Mouse (Mus musculus) MEL (cell line): ENCODE results near the gene N4bp2l2. TPM values are rescaled to one million over a fixed set of nuclear protein-coding genes. Genes with fewer than 3 reads are reported as not detected.

ENCODE experiments used
- DNase-seq: peaks from one replicate; pipeline ENCODE4 v3.0.0; 2011; ENCODE audit warnings: low read depth, low spot score
- H3K27ac ChIP-seq: 2 replicates; pipeline ENCODE4 v1.5.1; 2012; ENCODE audit warnings: low read depth, mild to moderate bottlenecking, control low read depth, low read length, moderate library complexity; ENCODE audit not compliant: control insufficient read depth
- H3K27me3 ChIP-seq, 2 experiments: fragments of 150-350 bp in 1 of 2; sonication (generic) in 1 of 2; 2 replicates each; pipeline ENCODE4 v1.6.1; 2012; ENCODE audit warnings: low read length in 2 of 2, mild to moderate bottlenecking in 2 of 2, improper control_type of control experiment in 1 of 2, moderate library complexity in 1 of 2; ENCODE audit not compliant: insufficient read depth in 2 of 2, control insufficient read depth in 1 of 2
- H3K36me3 ChIP-seq, 2 experiments: 2 replicates each; pipeline ENCODE4 v1.6.1; 2012 to 2014; ENCODE audit warnings: low read length in 2 of 2, improper control_type of control experiment in 1 of 2, inconsistent platforms in 1 of 2, mild to moderate bottlenecking in 1 of 2; ENCODE audit not compliant: insufficient read depth in 2 of 2, control insufficient read depth in 1 of 2
- H3K4me1 ChIP-seq, 2 experiments: fragments of 150-350 bp in 1 of 2; sonication (generic) in 1 of 2; 2 replicates each; pipeline ENCODE4 v1.6.1; 2012; ENCODE audit warnings: low read length in 2 of 2, improper control_type of control experiment in 1 of 2, mild to moderate bottlenecking in 1 of 2; ENCODE audit not compliant: insufficient read depth in 2 of 2, control insufficient read depth in 1 of 2
- H3K4me3 ChIP-seq, 2 experiments: fragments of 150-350 bp in 1 of 2; sonication (generic) in 1 of 2; 2 replicates each; pipeline ENCODE4 v1.5.1; 2012; ENCODE audit warnings: low read depth in 2 of 2, low read length in 2 of 2, mild to moderate bottlenecking in 2 of 2, moderate library complexity in 2 of 2, control low read depth in 1 of 2, improper control_type of control experiment in 1 of 2; ENCODE audit not compliant: control insufficient read depth in 1 of 2, insufficient read depth in 1 of 2
- H3K79me2 ChIP-seq: 2 replicates; pipeline ENCODE4 v1.6.1; 2012; ENCODE audit warnings: mild to moderate bottlenecking, low read length, moderate library complexity; ENCODE audit not compliant: control insufficient read depth, poor library complexity, insufficient read depth
- H3K9ac ChIP-seq: 2 replicates; pipeline ENCODE4 v1.6.1; 2012; ENCODE audit warnings: low read depth, mild to moderate bottlenecking, control low read depth, low read length, moderate library complexity; ENCODE audit not compliant: control insufficient read depth, poor library complexity, severe bottlenecking
- H3K9me3 ChIP-seq: fragments of 150-350 bp; sonication (generic); replicated peaks from 2 replicates; pipeline ENCODE4 v1.6.1; 2012; ENCODE audit warnings: mild to moderate bottlenecking, low read length, improper control_type of control experiment, moderate library complexity; ENCODE audit not compliant: insufficient read depth
- BHLHE40 ChIP-seq: IDR thresholded peaks from 2 replicates; pipeline ENCODE4 v1.6.1; 2012; ENCODE audit warnings: low read depth, mild to moderate bottlenecking, inconsistent platforms, low read length, improper control_type of control experiment, borderline replicate concordance
- CHD1 ChIP-seq: IDR thresholded peaks from 2 replicates; pipeline ENCODE4 v1.6.1; 2012; ENCODE audit warnings: low read depth, mild to moderate bottlenecking, inconsistent platforms, low read length, improper control_type of control experiment
- CHD2 ChIP-seq: IDR thresholded peaks from 2 replicates; pipeline ENCODE4 v1.6.1; 2011; ENCODE audit warnings: low read length, improper control_type of control experiment
- E2F4 ChIP-seq: IDR thresholded peaks from 2 replicates; pipeline ENCODE4 v1.6.1; 2011; ENCODE audit warnings: low read depth, low read length, improper control_type of control experiment, borderline replicate concordance
- ELF1 ChIP-seq: IDR thresholded peaks from 2 replicates; pipeline ENCODE4 v1.6.1; 2014; ENCODE audit warnings: low read depth, mild to moderate bottlenecking, inconsistent platforms, low read length, improper control_type of control experiment, moderate library complexity
- ETS1 ChIP-seq: IDR thresholded peaks from 2 replicates; pipeline ENCODE4 v1.6.1; 2012; ENCODE audit warnings: low read depth, mild to moderate bottlenecking, inconsistent platforms, low read length, improper control_type of control experiment, moderate library complexity
- GATA1 ChIP-seq: IDR thresholded peaks from 2 replicates; pipeline ENCODE4 v1.6.1; 2011; ENCODE audit warnings: low read depth, low read length, improper control_type of control experiment
- MEF2A ChIP-seq: IDR thresholded peaks from 2 replicates; pipeline ENCODE4 v1.6.1; 2014; ENCODE audit warnings: low read depth, mild to moderate bottlenecking, inconsistent platforms, low read length, improper control_type of control experiment; ENCODE audit not compliant: poor library complexity, insufficient replicate concordance, severe bottlenecking; ENCODE audit errors: extremely low read depth
- MYC ChIP-seq: IDR thresholded peaks from 2 replicates; pipeline ENCODE4 v1.6.1; 2011; ENCODE audit warnings: low read depth, mild to moderate bottlenecking, low read length, improper control_type of control experiment, moderate library complexity
- NELFE ChIP-seq: IDR thresholded peaks from 2 replicates; pipeline ENCODE4 v1.6.1; 2011; ENCODE audit warnings: low read depth, low read length, improper control_type of control experiment
- POLR2AphosphoS2 ChIP-seq: IDR thresholded peaks from 2 replicates; pipeline ENCODE4 v1.6.1; 2011; ENCODE audit warnings: low read length, improper control_type of control experiment
- RAD21 ChIP-seq: IDR thresholded peaks from 2 replicates; pipeline ENCODE4 v1.6.1; 2011; ENCODE audit warnings: mild to moderate bottlenecking, low read depth, low read length, improper control_type of control experiment
- RCOR1 ChIP-seq: IDR thresholded peaks from 2 replicates; pipeline ENCODE4 v1.6.1; 2012; ENCODE audit warnings: low read depth, mild to moderate bottlenecking, inconsistent platforms, low read length, improper control_type of control experiment
- SMC3 ChIP-seq: IDR thresholded peaks from 2 replicates; pipeline ENCODE4 v1.6.1; 2011; ENCODE audit warnings: low read depth, low read length, improper control_type of control experiment
- TAL1 ChIP-seq: IDR thresholded peaks from 2 replicates; pipeline ENCODE4 v1.6.1; 2012; ENCODE audit warnings: mild to moderate bottlenecking, inconsistent platforms, low read length, moderate library complexity, mixed read lengths
- TBP ChIP-seq: IDR thresholded peaks from 2 replicates; pipeline ENCODE4 v1.8.0; 2011; ENCODE audit warnings: low read depth, low read length, improper control_type of control experiment
- UBTF ChIP-seq: IDR thresholded peaks from 2 replicates; pipeline ENCODE4 v1.6.1; 2012; ENCODE audit warnings: low read depth, mild to moderate bottlenecking, inconsistent platforms, low read length, improper control_type of control experiment, moderate library complexity, borderline replicate concordance; ENCODE audit not compliant: insufficient read depth
- ZC3H11A ChIP-seq: IDR thresholded peaks from 2 replicates; pipeline ENCODE4 v1.6.1; 2012; ENCODE audit warnings: low read depth, mild to moderate bottlenecking, inconsistent platforms, low read length, improper control_type of control experiment
- ZKSCAN1 ChIP-seq: IDR thresholded peaks from 2 replicates; pipeline ENCODE4 v1.6.1; 2012; ENCODE audit warnings: low read depth, mild to moderate bottlenecking, inconsistent platforms, low read length, improper control_type of control experiment, moderate library complexity
- polyA plus RNA-seq, 2 experiments: library from polyadenylated mRNA; stranded (reverse) in 1 of 2; unstranded in 1 of 2; fragments of >175 nt in 1 of 2; fragments of >200 nt in 1 of 2; gene quantifications; 2 replicates each; pipeline versions ENCODE4 v1.2.1 to v1.2.4; 2012; ENCODE audit warnings: low replicate concordance in 2 of 2, low read depth in 1 of 2; ENCODE audit not compliant: insufficient read length in 2 of 2, insufficient read depth in 1 of 2, missing spikeins in 1 of 2
- total RNA-seq: library from RNA; depleted of rRNA; stranded (reverse); fragments of 300-350 nt; gene quantifications from 2 replicates; pipeline ENCODE4 v1.2.3, GENCODE M21; 2012

Gene N4bp2l2
- total and polyA plus RNA-seq, 3 experiments, result 67.5 to 74.9 TPM; not detected in 1

DNA sequence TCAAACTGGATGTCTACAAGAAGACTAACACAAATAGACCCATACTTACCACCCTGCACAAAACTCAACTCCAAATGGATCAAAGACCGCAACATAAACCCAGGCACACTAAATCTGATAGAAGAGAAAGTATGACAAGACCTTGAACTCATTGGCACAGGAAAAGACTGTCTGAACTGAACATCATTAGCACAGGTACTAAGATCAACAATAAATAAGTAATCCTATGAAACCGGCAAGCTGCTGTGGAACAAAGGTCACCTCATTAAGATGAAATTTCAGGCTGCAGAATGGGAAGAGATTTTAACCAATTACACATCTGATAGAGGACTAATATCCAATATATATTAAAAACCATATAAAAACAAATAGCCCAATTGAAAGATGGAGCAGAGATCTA is 49.8 kb downstream of the N4bp2l2 start (continued):
- TF ChIP-seq CHD1, result no peak

DNA sequence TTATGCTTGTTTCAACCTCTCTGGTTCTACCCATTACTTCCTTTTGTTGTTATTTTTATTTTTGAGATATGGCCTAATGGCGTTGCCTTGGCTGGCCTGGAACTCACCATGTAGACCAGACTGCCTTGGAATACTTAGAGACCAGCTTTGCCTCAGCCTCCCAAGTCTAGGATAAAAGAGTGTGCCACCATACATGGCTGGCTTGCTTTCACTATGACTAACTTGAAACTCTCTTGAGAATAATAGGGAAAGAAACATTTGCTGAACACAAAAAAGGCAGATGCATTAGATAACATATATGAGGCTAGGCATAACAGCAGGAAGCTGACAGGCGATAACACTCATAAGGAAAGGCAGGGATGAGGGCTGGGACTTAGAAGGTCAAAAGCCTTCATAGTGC is 51.9 kb downstream of the N4bp2l2 start:
- Histone ChIP-seq H3K9me3 (no peaks in the 10 kb centered on the region), H3K4me1 (no peaks in the 10 kb centered on the region), H3K4me3 (no peak overlapping the region), H3K27me3 (no peaks in the 10 kb centered on the region), H3K27ac (no peak overlapping the region), H3K36me3 (no peaks in the 10 kb centered on the region; a peak in 1 of 4 replicates), H3K79me2 (no peaks in the 10 kb centered on the region), H3K9ac (no peak overlapping the region)
- TF ChIP-seq CHD2 (no peak), GATA1 (no peak), POLR2AphosphoS2 (no peak), NELFE (no peak), ETS1 (no peak), CHD1 (no peak), E2F4 (no peak), ELF1 (no peak), BHLHE40 (no peak), RAD21 (no peak), TBP (no peak), MYC (no peak), RCOR1 (no peak), ZC3H11A (no peak), UBTF (no peak), MEF2A (no peak), TAL1 (no peak), SMC3 (no peak), ZKSCAN1 (no peak)
- DNase-seq, result no peak

DNA sequence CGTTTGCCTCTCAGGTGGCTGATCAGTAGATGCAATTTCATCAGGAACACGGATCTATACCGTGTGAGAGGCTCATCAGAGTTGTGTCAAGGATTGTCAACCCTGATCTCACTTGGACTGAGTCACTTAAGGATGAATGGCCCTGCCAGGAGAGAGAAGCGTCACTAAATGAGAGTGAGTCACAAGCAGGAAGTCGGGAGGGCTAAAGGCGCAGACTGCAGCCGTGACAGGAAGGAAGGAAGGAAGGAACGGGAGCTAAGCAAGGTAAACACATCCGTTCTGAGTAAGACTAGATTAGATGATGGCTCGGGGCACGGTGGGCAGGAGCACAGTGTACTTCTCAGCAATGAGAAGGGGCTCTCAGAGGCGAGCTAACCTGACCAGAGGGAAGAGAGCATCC is 54.3 kb downstream of the N4bp2l2 start:
- Histone ChIP-seq H3K27ac (no peak overlapping the region), H3K4me1 (no peaks in the 10 kb centered on the region), H3K27me3 (no peaks in the 10 kb centered on the region), H3K4me3 (no peak overlapping the region), H3K36me3 (no peaks in the 10 kb centered on the region; a peak in 1 of 4 replicates), H3K9me3 (no peaks in the 10 kb centered on the region), H3K79me2 (no peaks in the 10 kb centered on the region), H3K9ac (no peak overlapping the region)
- no peak for TF ChIP-seq GATA1
- no peak for DNase-seq
